Mouse (Mus musculus): ENCODE results near the gene Usp15. TPM values are rescaled to one million over a fixed set of nuclear protein-coding genes. Genes with fewer than 3 reads are reported as not detected.

The Usp15 gene
- total and polyA plus RNA-seq, 3 experiments, result 65.4 to 124 (median 113) TPM

DNA sequence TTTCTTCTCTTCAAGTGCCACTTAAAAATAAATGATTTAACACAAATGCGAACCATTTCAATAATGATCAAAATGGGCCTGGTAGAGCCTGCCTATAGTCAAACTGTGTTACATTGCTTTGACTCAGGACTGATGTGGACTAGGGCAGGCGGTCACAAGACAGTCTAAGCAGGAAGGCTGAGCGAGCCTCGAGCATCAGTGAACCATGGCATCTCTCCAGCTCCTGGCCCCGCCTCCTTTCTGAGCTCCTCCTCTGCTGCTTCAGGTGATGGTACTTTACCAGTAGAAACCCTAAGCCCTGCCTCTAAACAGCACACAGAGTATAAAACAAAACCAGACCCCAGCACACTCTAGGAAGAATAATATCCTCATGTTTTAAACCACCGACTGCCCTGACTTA is 36.3 kb downstream of the Usp15 start:
- H3K27me3 ChIP-seq (replicated peaks), result no peaks in the 10 kb centered on the region
- H3K36me3 ChIP-seq (replicated peaks in 1 of 2; ENCODE audit: control insufficient read depth in 1 of 2, insufficient read depth in 1 of 2, low read length in 1 of 2), result peaks cover 29 to 47% of the 10 kb centered on the region in 2 experiments
- H3K4me2 ChIP-seq (ENCODE audit: insufficient read depth, low read depth, poor library complexity, severe bottlenecking), result no peak overlapping the region
- H3K4me1 ChIP-seq (ENCODE audit: control insufficient read depth in 1 of 2, insufficient read depth in 2 of 2), result peaks cover 6 to 48% of the 10 kb centered on the region in 2 experiments; a peak in 3 of 4 replicates
- no peak for TF ChIP-seq JUN (IDR thresholded peaks at IDR 0.05; ENCODE audit: insufficient read depth, low read depth, low read length)
- no peak for TF ChIP-seq ZKSCAN1 (IDR thresholded peaks at IDR 0.05; ENCODE audit: borderline replicate concordance, low read depth, low read length)
- no peak for TF ChIP-seq TCF12 (IDR thresholded peaks at IDR 0.05; ENCODE audit: low read depth, low read length)
- TF ChIP-seq SIN3A (IDR thresholded peaks at IDR 0.05; ENCODE audit: low read length), result no peak
- TF ChIP-seq BHLHE40 (IDR thresholded peaks at IDR 0.05; ENCODE audit: low read depth, low read length), result peak; percentile 39
- no peak for TF ChIP-seq CHD2 (IDR thresholded peaks at IDR 0.05; ENCODE audit: low read length)
- TF ChIP-seq RCOR1 (conservative IDR thresholded peaks at IDR 0.05; ENCODE audit: low read depth, low read length), result no peak
- TF ChIP-seq ELF1 (IDR thresholded peaks at IDR 0.05; ENCODE audit: low read depth, low read length), result no peak
- no peak for TF ChIP-seq ZMIZ1 (IDR thresholded peaks at IDR 0.05; ENCODE audit: low read depth, low read length)
- no peak for TF ChIP-seq NRF1 (IDR thresholded peaks at IDR 0.05; ENCODE audit: low read depth, low read length)
- no peak for TF ChIP-seq ZNF384 (IDR thresholded peaks at IDR 0.05; ENCODE audit: low read depth, low read length)
- no peak for TF ChIP-seq POLR2AphosphoS2 (IDR thresholded peaks at IDR 0.05; ENCODE audit: low read depth, low read length)
- TF ChIP-seq MAX (IDR thresholded peaks at IDR 0.05; ENCODE audit: low read length), result 0 out of 2 replicates have a peak, but pooled peaks have one; percentile 18
- TF ChIP-seq EP300 (IDR thresholded peaks at IDR 0.05; ENCODE audit: low read length), result no peak
- TF ChIP-seq KAT2A (IDR thresholded peaks at IDR 0.05; ENCODE audit: insufficient replicate concordance, low read length), result no peak
- TF ChIP-seq MYC (IDR thresholded peaks at IDR 0.05; ENCODE audit: low read depth, low read length), result no peak
- TF ChIP-seq ETS1 (conservative IDR thresholded peaks at IDR 0.05; ENCODE audit: low read depth, low read length), result peak; percentile 22; the same call in 1 of the 2 replicates
- TF ChIP-seq MXI1 (IDR thresholded peaks at IDR 0.05; ENCODE audit: low read depth, low read length), result no peak
- no peak for TF ChIP-seq TBP (conservative IDR thresholded peaks at IDR 0.05; ENCODE audit: low read depth, low read length)
- no peak for TF ChIP-seq MAFK (IDR thresholded peaks at IDR 0.05; ENCODE audit: insufficient replicate concordance, low read length)
- peak; percentile 93 for DNase-seq (ENCODE audit: extremely low read depth)
- H3K9me3 ChIP-seq (replicated peaks; ENCODE audit: low read length), result no peaks in the 10 kb centered on the region
- H3K9ac ChIP-seq (ENCODE audit: insufficient read depth, low read depth), result no peak overlapping the region
- no peak overlapping the region for H3K27ac ChIP-seq (ENCODE audit: insufficient read depth, low read depth)
- in situ Hi-C loops (cut with MboI; ENCODE audit: low pct_ligation_motif_present, low pct_unique_long_range_greater_than_20kb, low sequenced_read_pairs), result no loop called here
- no peaks in the 10 kb centered on the region for H3K79me2 ChIP-seq (replicated peaks; ENCODE audit: control insufficient read depth, extremely low read depth, insufficient read depth, poor library complexity, severe bottlenecking)
- dilution Hi-C loops (cut with MboI; ENCODE audit: extremely low pct_ligation_motif_present, extremely low pct_unique_long_range_greater_than_20kb, low sequenced_read_pairs), result no loop called here
- no peak overlapping the region for H3K4me3 ChIP-seq (replicated peaks in 1 of 3; ENCODE audit: low read depth in 2 of 3, low read length in 2 of 3, poor library complexity in 1 of 3)

DNA sequence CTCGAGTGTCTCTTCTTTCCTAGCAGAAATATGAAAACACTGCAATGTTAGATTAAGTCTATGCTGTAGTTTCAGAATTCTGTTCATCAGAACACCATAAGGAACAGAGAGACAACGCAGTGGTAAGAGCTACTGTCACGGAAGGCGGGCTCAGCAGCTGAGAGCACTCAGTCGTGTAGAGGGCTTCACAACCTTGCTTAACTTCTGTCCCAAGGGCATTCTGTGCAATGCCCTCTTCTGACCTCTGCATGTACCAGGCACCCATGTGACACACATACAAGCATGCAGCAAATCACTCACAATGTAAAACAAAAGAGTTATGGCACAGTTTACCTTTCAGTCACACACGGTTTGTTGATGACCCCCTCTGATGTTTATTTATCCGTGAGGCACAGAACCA is 37.5 kb downstream of the Usp15 start:
- Histone ChIP-seq H3K4me2 (ENCODE audit: insufficient read depth, low read depth, poor library complexity, severe bottlenecking) (no peak overlapping the region), H3K4me1 (ENCODE audit: control insufficient read depth in 1 of 2, insufficient read depth in 2 of 2) (peaks cover 6 to 49% of the 10 kb centered on the region in 2 experiments; a peak in 3 of 4 replicates), H3K4me3 (replicated peaks in 1 of 3; ENCODE audit: low read depth in 2 of 3, low read length in 2 of 3, poor library complexity in 1 of 3) (no peak overlapping the region), H3K9ac (ENCODE audit: insufficient read depth, low read depth) (no peak overlapping the region), H3K36me3 (replicated peaks in 1 of 2; ENCODE audit: control insufficient read depth in 1 of 2, insufficient read depth in 1 of 2, low read length in 1 of 2) (peaks cover 31 to 51% of the 10 kb centered on the region in 2 experiments), H3K27ac (ENCODE audit: insufficient read depth, low read depth) (peak overlapping the region; percentile 53), H3K27me3 (replicated peaks) (no peaks in the 10 kb centered on the region), H3K9me3 (replicated peaks; ENCODE audit: low read length) (no peaks in the 10 kb centered on the region), H3K79me2 (replicated peaks; ENCODE audit: control insufficient read depth, extremely low read depth, insufficient read depth, poor library complexity, severe bottlenecking) (no peaks in the 10 kb centered on the region)
- dilution Hi-C loops (cut with MboI; ENCODE audit: extremely low pct_ligation_motif_present, extremely low pct_unique_long_range_greater_than_20kb, low sequenced_read_pairs) (no loop called here), in situ Hi-C loops (cut with MboI; ENCODE audit: low pct_ligation_motif_present, low pct_unique_long_range_greater_than_20kb, low sequenced_read_pairs) (no loop called here)
- peak; percentile 86 for DNase-seq (ENCODE audit: extremely low read depth)
- TF ChIP-seq SIN3A (IDR thresholded peaks at IDR 0.05; ENCODE audit: low read length) (peak; percentile 61; the same call in 1 of the 2 replicates), JUN (IDR thresholded peaks at IDR 0.05; ENCODE audit: insufficient read depth, low read depth, low read length) (no peak), NRF1 (IDR thresholded peaks at IDR 0.05; ENCODE audit: low read depth, low read length) (no peak), PAX5 (IDR thresholded peaks at IDR 0.05; ENCODE audit: low read length) (no peak), CTCF (conservative IDR thresholded peaks at IDR 0.05 in 1 of 2, IDR thresholded peaks at IDR 0.05 in 1 of 2; ENCODE audit: low read depth in 2 of 2, low read length in 2 of 2) (no peak), JUND (conservative IDR thresholded peaks at IDR 0.05; ENCODE audit: low read depth, low read length) (no peak), EP300 (IDR thresholded peaks at IDR 0.05; ENCODE audit: low read length) (peak; percentile 58; the same call in 1 of the 2 replicates), MEF2A (IDR thresholded peaks at IDR 0.05; ENCODE audit: borderline replicate concordance, low read depth, low read length) (no peak), BHLHE40 (IDR thresholded peaks at IDR 0.05; ENCODE audit: low read depth, low read length) (peak; percentile 71), ELF1 (IDR thresholded peaks at IDR 0.05; ENCODE audit: low read depth, low read length) (no peak; the same call in 1 of the 2 replicates), ZKSCAN1 (IDR thresholded peaks at IDR 0.05; ENCODE audit: borderline replicate concordance, low read depth, low read length) (no peak), USF1 (IDR thresholded peaks at IDR 0.05; ENCODE audit: low read depth, low read length) (no peak), TCF12 (IDR thresholded peaks at IDR 0.05; ENCODE audit: low read depth, low read length) (peak; percentile 17; the same call in 1 of the 2 replicates), ZNF384 (IDR thresholded peaks at IDR 0.05; ENCODE audit: low read depth, low read length) (no peak), MAZ (IDR thresholded peaks at IDR 0.05; ENCODE audit: low read depth, low read length) (no peak), HCFC1 (IDR thresholded peaks at IDR 0.05; ENCODE audit: low read depth, low read length) (no peak), KAT2A (IDR thresholded peaks at IDR 0.05; ENCODE audit: insufficient replicate concordance, low read length) (no peak), RCOR1 (conservative IDR thresholded peaks at IDR 0.05; ENCODE audit: low read depth, low read length) (no peak), IRF4 (IDR thresholded peaks at IDR 0.05; ENCODE audit: low read depth, low read length) (no peak), CHD1 (IDR thresholded peaks at IDR 0.05; ENCODE audit: low read depth, low read length) (no peak), MAFK (IDR thresholded peaks at IDR 0.05; ENCODE audit: insufficient replicate concordance, low read length) (no peak), RAD21 (IDR thresholded peaks at IDR 0.05; ENCODE audit: low read depth, low read length) (no peak), POLR2A (IDR thresholded peaks at IDR 0.05; ENCODE audit: low read depth, low read length) (no peak), ETS1 (conservative IDR thresholded peaks at IDR 0.05; ENCODE audit: low read depth, low read length) (peak; percentile 86)

Measured in CH12.LX (cell line).